Mouse (Mus musculus) heart, embryonic 10.5 days (tissue): Measurements from ENCODE around the gene 9030612E09Rik. TPM values are rescaled to one million over a fixed set of nuclear protein-coding genes. Genes with fewer than 3 reads are reported as not detected.
A peak's percentile ranks its signal among the peaks of the same experiment; 100 is the strongest.

Experiments used
- DNase-seq: peaks from one replicate; pipeline ENCODE4 v3.0.0-alpha.2; 2017; ENCODE audit warnings: low spot score
- H3K27ac ChIP-seq: fragments of 300-500 bp; sonication (generic); 2 replicates; pipeline ENCODE4 v1.5.1; 2016; ENCODE audit warnings: mild to moderate bottlenecking
- H3K27me3 ChIP-seq: fragments of 300-500 bp; sonication (generic); 2 replicates; pipeline ENCODE4 v1.6.1; 2016; ENCODE audit warnings: mild to moderate bottlenecking; ENCODE audit not compliant: poor library complexity, insufficient read depth, severe bottlenecking
- H3K36me3 ChIP-seq: fragments of 300-500 bp; sonication (generic); 2 replicates; pipeline ENCODE4 v1.6.1; 2016; ENCODE audit warnings: mild to moderate bottlenecking, moderate library complexity
- H3K4me1 ChIP-seq: fragments of 300-500 bp; sonication (generic); 2 replicates; pipeline ENCODE4 v1.6.1; 2016; ENCODE audit warnings: mild to moderate bottlenecking
- H3K4me3 ChIP-seq: fragments of 300-500 bp; sonication (generic); 2 replicates; pipeline ENCODE4 v1.5.1; 2016; ENCODE audit warnings: mild to moderate bottlenecking, moderate library complexity
- H3K9me3 ChIP-seq: fragments of 300-500 bp; sonication (generic); 2 replicates; pipeline ENCODE4 v1.6.1; 2016; ENCODE audit warnings: mild to moderate bottlenecking, moderate library complexity
- WGBS: fragments of 180-500 bp; shearing (Covaris S2); methylation state at CpG from one replicate; pipeline ENCODE4 v1.1.7; 2016; 5-methylcytosine and 5-hydroxymethylcytosine counted together
- polyA plus RNA-seq: library from polyadenylated mRNA; unstranded; fragments of >200 nt; fragmentation: Nextera tagmentation; extraction: Ambion mirVana; gene quantifications from 2 replicates; pipeline ENCODE4 v1.2.1, GENCODE M21; 2016

The 9030612E09Rik gene
- 0.38 and 0.44 TPM in 2 replicates for polyA plus RNA-seq

DNA sequence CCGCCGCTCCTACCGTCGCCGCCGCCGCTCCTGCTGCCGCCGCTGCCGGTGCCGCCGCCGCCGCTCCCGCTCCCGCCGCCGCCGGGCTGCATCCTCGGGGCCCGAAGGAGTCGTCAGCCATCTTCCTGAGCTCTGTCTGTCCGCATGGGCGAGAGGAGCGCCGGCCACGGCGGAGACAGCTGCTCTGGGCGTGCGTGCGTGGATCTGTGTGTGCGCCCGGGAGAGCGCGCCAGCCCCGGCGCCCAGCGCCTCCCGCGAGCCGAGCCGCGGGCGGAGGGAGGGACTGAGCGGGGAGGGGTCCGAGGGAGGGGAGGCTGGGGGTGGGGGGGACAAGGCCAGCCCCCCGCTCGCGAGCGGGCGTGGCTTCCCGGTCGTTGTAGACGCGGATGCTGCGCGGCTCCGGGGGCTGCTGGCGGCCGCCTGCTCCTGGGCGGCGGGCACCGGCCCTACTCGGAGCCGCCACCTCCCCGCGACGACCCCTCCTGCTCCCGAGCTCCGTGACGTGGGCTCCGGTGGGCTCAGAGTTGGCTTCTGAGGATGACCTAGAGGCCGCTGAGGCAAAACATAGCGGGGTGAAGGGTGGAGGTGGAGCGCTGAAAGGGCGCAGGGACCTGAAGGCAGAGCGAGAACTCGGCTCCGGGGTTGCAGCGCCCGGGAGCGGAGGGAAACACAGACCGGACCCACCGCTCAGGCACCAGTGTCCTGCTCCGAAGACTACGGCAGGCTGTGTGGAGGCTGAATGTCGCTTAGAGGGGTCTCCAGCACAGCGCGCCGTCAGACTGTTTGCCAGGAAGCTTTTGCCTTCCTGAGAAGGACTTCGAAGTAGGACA lies at the start of gene 9030612E09Rik, which contains the start of gene Sobp:
Gene 9030612E09Rik, plus strand, starts transcription at position 379 of the 830 bp plus-strand sequence.
Gene Sobp, minus strand, starts transcription at position 205 of the 830 bp plus-strand sequence.
- Histone ChIP-seq H3K4me1 (peaks cover 25% of the 10 kb centered on the region), H3K9me3 (no peaks in the 10 kb centered on the region), H3K4me3 (peak within 1 kb of the TSS; percentile 89), H3K36me3 (no peaks in the 10 kb centered on the region), H3K27me3 (peaks cover 53% of the 10 kb centered on the region), H3K27ac (peak within 1 kb of the TSS; percentile 88)
- DNase-seq = peak; percentile 85
- WGBS = under 1% methylated on average over 87 of the region's 91 CpGs

- H3K4me1 ChIP-seq = peaks cover 24% of the 10 kb centered on the region; the same call in 1 of the 2 replicates
- 67% methylated on average over 3 of the region's 3 CpGs for WGBS
- H3K36me3 ChIP-seq = no peaks in the 10 kb centered on the region
Observed at GRCm38 (mm10) chr10:43128750-43129149, 45.8 kb upstream of the 9030612E09Rik start.

GRCm38 (mm10) chr10:43134027-43134426 lies 40.5 kb upstream of the 9030612E09Rik start:
- H3K4me1 ChIP-seq = no peaks in the 10 kb centered on the region
- no peak overlapping the region for H3K4me3 ChIP-seq
- no peak overlapping the region for H3K27ac ChIP-seq
- 82% methylated on average over 11 of the region's 11 CpGs for WGBS
- no peaks in the 10 kb centered on the region for H3K9me3 ChIP-seq
- H3K36me3 ChIP-seq = no peaks in the 10 kb centered on the region
- DNase-seq = no peak
- no peaks in the 10 kb centered on the region for H3K27me3 ChIP-seq

More at GRCm38 (mm10) chr10:43128750-43129149, 45.8 kb upstream of the 9030612E09Rik start:
- Histone ChIP-seq H3K4me3 (no peak overlapping the region), H3K9me3 (no peaks in the 10 kb centered on the region), H3K27ac (no peak overlapping the region), H3K27me3 (no peaks in the 10 kb centered on the region)
- DNase-seq = no peak

DNA sequence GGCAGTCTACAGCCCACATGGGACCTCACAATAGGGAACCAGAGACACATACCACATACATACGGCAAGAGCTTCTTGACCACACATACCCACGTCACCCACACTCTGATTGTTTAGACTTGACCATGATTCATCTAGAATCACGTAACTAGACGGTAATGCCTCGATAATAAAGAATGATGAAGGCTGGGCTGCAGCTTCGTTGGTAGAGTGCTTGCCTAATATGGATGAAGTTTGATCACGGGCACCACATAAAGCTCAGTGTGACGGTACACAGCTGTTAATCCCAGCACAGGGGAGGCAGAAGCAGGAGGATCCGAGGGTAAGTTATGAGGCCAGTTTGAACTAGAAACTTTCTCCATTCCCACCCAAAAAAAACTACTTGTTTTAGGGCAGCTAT lies 31.3 kb upstream of the 9030612E09Rik start:
- H3K4me1 ChIP-seq = no peaks in the 10 kb centered on the region
- no peak overlapping the region for H3K27ac ChIP-seq
- no peak for DNase-seq
- H3K36me3 ChIP-seq = peaks cover 4% of the 10 kb centered on the region; the same call in 1 of the 2 replicates
- no peaks in the 10 kb centered on the region for H3K27me3 ChIP-seq
- H3K9me3 ChIP-seq = no peaks in the 10 kb centered on the region
- 86% methylated on average over 9 of the region's 9 CpGs for WGBS
- no peak overlapping the region for H3K4me3 ChIP-seq

DNA sequence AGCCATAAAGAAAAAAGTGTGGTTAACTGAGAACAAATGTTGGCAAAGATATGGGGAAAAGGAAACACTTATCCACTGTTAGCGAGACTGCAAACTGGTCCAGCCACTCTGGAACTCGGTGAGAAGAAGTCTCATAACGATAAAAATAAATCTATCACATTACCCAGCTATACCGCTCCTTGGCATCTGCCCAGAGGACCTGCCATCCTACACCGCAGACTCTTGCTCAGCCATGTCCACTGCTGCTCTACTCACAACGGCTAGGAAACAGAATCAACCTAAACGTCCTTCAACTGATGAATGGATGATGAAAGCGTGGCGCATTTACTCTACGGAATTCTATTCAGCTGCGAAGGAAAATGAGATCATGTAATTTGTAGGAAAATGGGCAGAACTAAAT lies 26.0 kb upstream of the 9030612E09Rik start:
- Histone ChIP-seq H3K27ac (no peak overlapping the region), H3K9me3 (no peaks in the 10 kb centered on the region), H3K4me1 (no peaks in the 10 kb centered on the region), H3K4me3 (no peak overlapping the region), H3K36me3 (peaks cover 4% of the 10 kb centered on the region; the same call in 1 of the 2 replicates), H3K27me3 (no peaks in the 10 kb centered on the region)
- no peak for DNase-seq
- 88% methylated on average over 11 of the region's 11 CpGs for WGBS

GRCm38 (mm10) chr10:43152643-43153042 lies 21.9 kb upstream of the 9030612E09Rik start:
- H3K27me3 ChIP-seq = no peaks in the 10 kb centered on the region
- H3K4me1 ChIP-seq = peaks cover 10% of the 10 kb centered on the region
- 78% methylated on average over 8 of the region's 8 CpGs for WGBS
- H3K4me3 ChIP-seq = no peak overlapping the region
- no peaks in the 10 kb centered on the region for H3K9me3 ChIP-seq
- DNase-seq = no peak
- peaks cover 4% of the 10 kb centered on the region; the same call in 1 of the 2 replicates for H3K36me3 ChIP-seq
- H3K27ac ChIP-seq = no peak overlapping the region

- DNase-seq = peak; percentile 91
- 31% methylated on average over 12 of the region's 12 CpGs for WGBS
Observed at GRCm38 (mm10) chr10:43155046-43155560, 19.4 kb upstream of the 9030612E09Rik start.

DNA sequence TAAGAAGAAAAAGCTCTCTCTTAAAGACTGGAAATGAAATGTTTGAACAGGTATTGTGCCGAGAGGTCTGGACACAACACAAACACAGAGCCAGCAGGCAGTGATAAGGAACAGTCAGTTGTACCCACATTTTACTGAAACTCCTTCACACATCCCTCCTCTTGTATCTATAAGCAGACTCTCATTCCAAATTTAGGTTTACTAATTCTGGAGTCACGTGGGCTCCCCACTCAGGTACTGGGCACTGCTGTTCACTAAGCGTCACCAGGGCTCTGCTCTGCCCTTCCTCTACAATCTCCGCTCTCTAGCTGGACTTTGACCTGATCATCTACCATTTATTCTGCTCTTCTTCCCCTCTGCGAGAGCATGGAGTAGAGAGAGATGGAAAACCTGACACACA lies 15.6 kb upstream of the 9030612E09Rik start:
- H3K27ac ChIP-seq = peak overlapping the region; percentile 30; the same call in 1 of the 2 replicates
- 0 out of 2 replicates have a peak, but pooled peaks cover 4% of the 10 kb centered on the region for H3K9me3 ChIP-seq
- H3K4me3 ChIP-seq = no peak overlapping the region; the same call in 1 of the 2 replicates
- H3K4me1 ChIP-seq = peaks cover 22% of the 10 kb centered on the region
- 56% methylated on average over 5 of the region's 5 CpGs for WGBS
- H3K27me3 ChIP-seq = no peaks in the 10 kb centered on the region
- peaks cover 2% of the 10 kb centered on the region; the same call in 1 of the 2 replicates for H3K36me3 ChIP-seq
- DNase-seq = no peak

More at GRCm38 (mm10) chr10:43155046-43155560, 19.4 kb upstream of the 9030612E09Rik start:
- Histone ChIP-seq H3K27me3 (no peaks in the 10 kb centered on the region), H3K27ac (peak overlapping the region; percentile 76), H3K36me3 (no peaks in the 10 kb centered on the region), H3K9me3 (no peaks in the 10 kb centered on the region), H3K4me1 (peaks cover 22% of the 10 kb centered on the region), H3K4me3 (peak overlapping the region; percentile 16; the same call in 1 of the 2 replicates)

DNA sequence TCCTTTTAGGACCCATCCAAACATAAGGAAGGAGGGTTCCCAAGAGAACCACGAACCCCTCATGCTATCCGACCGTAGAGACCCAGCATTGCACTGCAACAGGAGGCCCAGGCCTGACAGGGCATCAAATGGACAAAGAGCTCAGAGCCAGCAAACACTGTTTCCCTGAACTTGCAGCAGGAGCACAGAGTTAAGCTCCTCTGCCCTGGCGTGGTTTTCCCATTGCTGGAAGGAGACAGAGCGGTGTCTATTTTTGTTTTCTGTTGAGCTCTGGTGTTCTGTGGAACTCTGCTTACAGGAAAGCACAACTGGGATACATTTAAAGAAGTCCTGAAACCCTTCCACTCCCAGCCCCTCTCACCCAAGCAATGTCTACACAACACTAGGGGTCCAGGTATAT lies 15.2 kb upstream of the 9030612E09Rik start:
- peaks cover 22% of the 10 kb centered on the region for H3K4me1 ChIP-seq
- H3K4me3 ChIP-seq = no peak overlapping the region; the same call in 1 of the 2 replicates
- 0 out of 2 replicates have a peak, but pooled peaks cover 4% of the 10 kb centered on the region for H3K9me3 ChIP-seq
- peak overlapping the region; percentile 30; the same call in 1 of the 2 replicates for H3K27ac ChIP-seq
- no peaks in the 10 kb centered on the region for H3K27me3 ChIP-seq
- H3K36me3 ChIP-seq = peaks cover 2% of the 10 kb centered on the region; the same call in 1 of the 2 replicates
- 60% methylated on average over 5 of the region's 5 CpGs for WGBS
- DNase-seq = no peak

GRCm38 (mm10) chr10:43162318-43162717 lies 12.2 kb upstream of the 9030612E09Rik start:
- peaks cover 2% of the 10 kb centered on the region; the same call in 1 of the 2 replicates for H3K36me3 ChIP-seq
- no peak overlapping the region for H3K4me3 ChIP-seq
- H3K27me3 ChIP-seq = no peaks in the 10 kb centered on the region
- 0 out of 2 replicates have a peak, but pooled peaks cover 4% of the 10 kb centered on the region for H3K9me3 ChIP-seq
- DNase-seq = no peak
- H3K4me1 ChIP-seq = peaks cover 11% of the 10 kb centered on the region
- H3K27ac ChIP-seq = no peak overlapping the region
- WGBS = 87% methylated on average over 12 of the region's 12 CpGs

DNA sequence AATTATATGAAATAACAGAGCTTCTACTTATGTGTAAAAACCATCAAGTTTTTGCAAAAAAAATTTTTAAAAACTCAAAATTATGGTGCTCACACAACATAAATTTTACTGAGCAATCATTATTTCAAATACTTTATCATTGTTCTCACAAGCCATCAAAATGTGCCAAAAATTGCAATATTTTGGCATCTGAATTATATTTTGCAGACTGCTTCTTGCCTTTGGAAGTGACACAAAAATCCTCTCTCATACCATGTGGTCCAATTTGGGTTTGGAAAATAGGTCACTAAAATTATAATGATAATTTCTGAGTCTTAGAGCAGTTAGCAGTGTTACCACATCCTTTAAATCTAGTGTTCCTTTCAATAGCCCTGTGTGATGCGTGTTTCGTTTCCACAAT lies 10.1 kb upstream of the 9030612E09Rik start:
- no peak for DNase-seq
- Histone ChIP-seq H3K27ac (no peak overlapping the region), H3K9me3 (0 out of 2 replicates have a peak, but pooled peaks cover 4% of the 10 kb centered on the region), H3K4me3 (no peak overlapping the region), H3K27me3 (no peaks in the 10 kb centered on the region), H3K36me3 (peaks cover 2% of the 10 kb centered on the region; the same call in 1 of the 2 replicates), H3K4me1 (peaks cover 4% of the 10 kb centered on the region; the same call in 1 of the 2 replicates)
- WGBS = 91% methylated on average over 2 of the region's 2 CpGs

- peaks cover 8% of the 10 kb centered on the region for H3K4me1 ChIP-seq
- peaks cover 2% of the 10 kb centered on the region; the same call in 1 of the 2 replicates for H3K36me3 ChIP-seq
- H3K27ac ChIP-seq = no peak overlapping the region
- no peak for DNase-seq
- 58% methylated on average over 1 of the region's 1 CpGs for WGBS
- no peak overlapping the region for H3K4me3 ChIP-seq
- H3K27me3 ChIP-seq = no peaks in the 10 kb centered on the region
- H3K9me3 ChIP-seq = 0 out of 2 replicates have a peak, but pooled peaks cover 4% of the 10 kb centered on the region
Observed at GRCm38 (mm10) chr10:43166146-43166545, 8.4 kb upstream of the 9030612E09Rik start.
